Mouse (Mus musculus): ENCODE data around the gene Mta1. TPM values are rescaled to one million over a fixed set of nuclear protein-coding genes. Genes with fewer than 3 reads are reported as not detected.

Gene Mta1
- polyA plus RNA-seq, 1 experiment from 2014 or later = 12.2 TPM

DNA sequence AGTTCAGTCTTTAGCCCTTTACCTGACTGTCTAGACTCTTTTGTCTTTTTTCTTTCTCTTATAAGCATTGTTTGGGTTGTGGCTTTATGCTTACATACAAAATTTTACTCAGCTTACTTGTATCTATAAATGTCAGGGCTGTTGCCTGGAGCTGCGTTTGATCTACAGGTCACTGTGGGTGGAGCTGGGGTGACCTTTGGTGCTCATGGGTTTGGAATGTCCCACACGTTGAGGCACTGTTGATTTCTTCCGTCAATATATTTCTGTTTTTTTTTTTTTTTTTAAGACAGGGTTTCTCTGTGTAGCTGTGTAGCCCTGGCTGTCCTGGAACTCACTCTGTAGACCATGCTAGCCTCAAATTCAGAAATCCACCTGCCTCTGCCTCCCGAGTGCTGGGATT lies 82.9 kb downstream of the Mta1 start:
- no peak for ATAC-seq (ENCODE audit: low read depth)
- Histone ChIP-seq H3K36me3 (ENCODE audit: control insufficient read depth, insufficient read depth, low read length) (no peaks in the 10 kb centered on the region), H3K27ac (ENCODE audit: low read length) (no peak overlapping the region), H3K27me3 (ENCODE audit: control insufficient read depth, insufficient read depth, low read depth, low read length) (no peaks in the 10 kb centered on the region; the same call in 1 of the 2 replicates), H3K4me1 (replicated peaks; ENCODE audit: control insufficient read depth, insufficient read depth, low read length) (peaks cover 5% of the 10 kb centered on the region), H3K4me3 (ENCODE audit: low read length) (no peak overlapping the region), H3K9ac (ENCODE audit: low read length) (no peak overlapping the region), H3K9me3 (ENCODE audit: control insufficient read depth, low read length) (no peaks in the 10 kb centered on the region), H3K4me2 (ENCODE audit: low read depth, low read length) (no peak overlapping the region)
- 40% methylated on average over 4 of the region's 4 CpGs for WGBS

DNA sequence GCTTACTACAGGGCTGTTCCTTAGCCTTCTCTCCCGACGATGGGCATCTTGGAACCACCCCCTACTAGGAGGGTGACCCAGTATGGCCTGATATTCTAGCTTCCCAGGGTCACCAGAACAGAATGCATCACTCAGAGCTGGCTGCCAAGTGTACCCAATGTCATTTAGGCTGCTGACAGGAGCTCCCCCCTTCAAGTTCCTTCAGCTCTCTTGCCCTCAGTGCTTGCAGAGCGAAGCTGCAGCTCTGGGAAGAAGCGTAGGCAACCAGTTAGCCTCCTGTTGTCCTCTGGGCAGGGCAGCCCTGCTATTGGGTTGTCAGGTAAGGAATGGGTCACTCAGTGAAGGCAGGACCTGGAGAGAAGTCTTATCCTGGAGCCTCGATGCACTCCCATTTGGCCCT lies 86.9 kb downstream of the Mta1 start:
- no peak overlapping the region for H3K27ac ChIP-seq (ENCODE audit: low read length)
- H3K36me3 ChIP-seq (ENCODE audit: control insufficient read depth, insufficient read depth, low read length) = no peaks in the 10 kb centered on the region; the same call in 1 of the 2 replicates
- no peaks in the 10 kb centered on the region for H3K9me3 ChIP-seq (ENCODE audit: control insufficient read depth, low read length)
- no peak for ATAC-seq (ENCODE audit: low read depth)
- H3K9ac ChIP-seq (ENCODE audit: low read length) = no peak overlapping the region
- WGBS = 55% methylated on average over 5 of the region's 5 CpGs
- peaks cover 19% of the 10 kb centered on the region; the same call in 1 of the 2 replicates for H3K27me3 ChIP-seq (ENCODE audit: control insufficient read depth, insufficient read depth, low read depth, low read length)
- no peak overlapping the region for H3K4me2 ChIP-seq (ENCODE audit: low read depth, low read length)
- H3K4me3 ChIP-seq (ENCODE audit: low read length) = no peak overlapping the region; the same call in 1 of the 2 replicates
- H3K4me1 ChIP-seq (replicated peaks; ENCODE audit: control insufficient read depth, insufficient read depth, low read length) = peaks cover 25% of the 10 kb centered on the region

DNA sequence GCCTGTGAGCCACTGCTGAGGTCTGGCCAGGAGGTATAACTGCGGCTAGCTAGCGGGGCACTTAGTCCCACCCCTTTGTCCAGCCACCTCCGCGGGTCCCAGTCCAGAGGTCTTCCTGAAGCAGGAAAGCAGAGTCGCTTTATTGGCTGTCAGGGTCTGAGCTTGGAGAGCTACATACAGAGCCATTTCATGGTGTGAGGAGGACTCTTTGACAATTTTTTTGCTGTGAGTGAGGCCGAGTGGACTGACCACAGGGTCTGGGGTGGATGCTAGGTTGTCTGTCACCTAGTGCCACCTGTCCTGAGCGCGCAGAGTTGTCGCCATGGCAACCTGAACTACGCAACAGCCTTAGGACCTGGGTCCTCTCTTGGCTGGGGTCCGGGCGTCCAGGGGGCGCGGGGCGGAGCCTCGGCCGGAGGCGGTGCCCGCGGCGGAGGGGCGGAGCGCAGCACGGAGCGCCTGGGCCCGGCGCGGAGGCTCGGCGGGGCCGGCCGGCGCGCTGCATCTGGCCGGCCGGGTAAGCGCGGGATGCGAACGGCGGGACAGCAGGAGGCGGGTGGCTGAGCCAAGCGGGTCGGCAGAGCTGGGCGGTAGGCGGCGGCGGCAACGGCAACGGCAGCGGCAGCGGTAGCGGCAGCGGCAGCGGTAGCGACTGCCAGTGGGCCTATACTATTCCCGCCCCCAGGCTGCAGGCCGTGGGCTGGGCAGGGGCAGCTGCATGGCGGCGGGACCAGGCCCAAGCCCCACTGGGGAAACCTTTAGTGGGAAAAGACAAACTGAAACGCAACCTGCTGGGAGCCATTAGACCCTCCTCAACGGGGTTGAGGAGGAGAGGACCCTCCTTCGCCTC lies 87.6 kb downstream of the Mta1 start, which contains the start of gene Tmem121:
TSS of gene Tmem121 (plus strand) at position 489 of the 850 bp plus-strand sequence.
- H3K27me3 ChIP-seq (ENCODE audit: control insufficient read depth, insufficient read depth, low read depth, low read length) = peaks cover 19% of the 10 kb centered on the region; the same call in 1 of the 2 replicates
- peak within 1 kb of the TSS; percentile 69 for H3K9ac ChIP-seq (ENCODE audit: low read length)
- ATAC-seq (ENCODE audit: low read depth) = peak; percentile 30; the same call in 1 of the 2 replicates
- peak within 1 kb of the TSS; percentile 67 for H3K4me3 ChIP-seq (ENCODE audit: low read length)
- H3K4me2 ChIP-seq (ENCODE audit: low read depth, low read length) = peak within 1 kb of the TSS; percentile 95
- H3K4me1 ChIP-seq (replicated peaks; ENCODE audit: control insufficient read depth, insufficient read depth, low read length) = peaks cover 25% of the 10 kb centered on the region
- 2% methylated on average over 48 of the region's 63 CpGs for WGBS
- no peak within 1 kb of the TSS for H3K27ac ChIP-seq (ENCODE audit: low read length)
- H3K36me3 ChIP-seq (ENCODE audit: control insufficient read depth, insufficient read depth, low read length) = no peaks in the 10 kb centered on the region; the same call in 1 of the 2 replicates
- no peaks in the 10 kb centered on the region for H3K9me3 ChIP-seq (ENCODE audit: control insufficient read depth, low read length)

DNA sequence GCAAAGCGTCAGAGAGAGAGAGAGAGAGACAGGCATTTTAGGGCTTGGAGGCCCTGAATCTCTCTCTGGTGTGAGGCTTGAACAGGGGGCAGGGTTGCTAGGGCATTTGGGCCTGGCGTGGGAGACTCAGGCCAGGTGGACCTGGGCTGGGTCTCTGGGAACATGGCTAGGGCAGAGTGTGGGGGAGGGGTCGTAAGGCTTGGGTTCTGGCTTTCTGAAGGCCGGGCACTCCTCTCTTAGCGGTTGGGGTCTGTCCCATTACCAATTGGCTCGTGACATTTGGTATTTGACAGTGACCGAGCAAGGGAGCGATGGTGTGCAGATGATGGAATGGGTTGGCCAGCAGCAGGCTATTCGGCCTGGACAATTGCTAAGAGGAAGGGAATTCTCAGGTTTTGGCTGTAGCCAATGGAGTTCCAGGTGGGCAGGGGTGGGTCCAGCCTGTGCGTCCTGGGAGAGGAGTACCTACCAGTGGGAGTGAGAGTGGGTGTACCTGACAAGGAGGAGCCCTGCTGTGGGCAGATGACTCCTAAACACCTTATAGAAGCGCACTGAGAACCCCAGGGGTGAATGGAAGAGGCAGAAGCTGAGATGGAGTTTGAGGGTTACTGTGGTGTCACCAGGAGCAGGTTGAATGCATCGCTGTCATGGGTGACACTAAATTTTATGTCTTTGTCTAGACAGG lies 88.4 kb downstream of the Mta1 start:
- H3K9me3 ChIP-seq (ENCODE audit: control insufficient read depth, low read length) = no peaks in the 10 kb centered on the region
- no peak overlapping the region for H3K27ac ChIP-seq (ENCODE audit: low read length)
- peaks cover 19% of the 10 kb centered on the region; the same call in 1 of the 2 replicates for H3K27me3 ChIP-seq (ENCODE audit: control insufficient read depth, insufficient read depth, low read depth, low read length)
- WGBS = 43% methylated on average over 12 of the region's 12 CpGs
- peak overlapping the region; percentile 69 for H3K9ac ChIP-seq (ENCODE audit: low read length)
- peak overlapping the region; percentile 67 for H3K4me3 ChIP-seq (ENCODE audit: low read length)
- H3K4me1 ChIP-seq (replicated peaks; ENCODE audit: control insufficient read depth, insufficient read depth, low read length) = peaks cover 25% of the 10 kb centered on the region
- no peak for ATAC-seq (ENCODE audit: low read depth)
- peak overlapping the region; percentile 95 for H3K4me2 ChIP-seq (ENCODE audit: low read depth, low read length)
- H3K36me3 ChIP-seq (ENCODE audit: control insufficient read depth, insufficient read depth, low read length) = no peaks in the 10 kb centered on the region; the same call in 1 of the 2 replicates

Small RNA genes lying within 50 kb of the gene (microRNA-seq; reads per million reads assigned to microRNA genes)
- gene Gm44471 = not detected

Other genes with a start within 250 kb of the Mta1 start
- 0.15 and 0.73 TPM in 2 replicates for gene Gpr132, start 230.1 kb upstream of the Mta1 start, polyA plus RNA-seq (2015; fragmentation: Nextera tagmentation; extraction: Ambion mirVana)
- 5.6 and 6.5 TPM in 2 replicates for gene Jag2, start 168.5 kb upstream of the Mta1 start, polyA plus RNA-seq (2015; fragmentation: Nextera tagmentation; extraction: Ambion mirVana)
- gene Nudt14, start 156.2 kb upstream of the Mta1 start, polyA plus RNA-seq (2015; fragmentation: Nextera tagmentation; extraction: Ambion mirVana) = 109 and 121 TPM in 2 replicates
- gene Btbd6, start 121.8 kb upstream of the Mta1 start, polyA plus RNA-seq (2015; fragmentation: Nextera tagmentation; extraction: Ambion mirVana) = 23.8 and 26.2 TPM in 2 replicates
- 55.5 TPM in 2 replicates for gene Brf1, start 97.6 kb upstream of the Mta1 start, polyA plus RNA-seq (2015; fragmentation: Nextera tagmentation; extraction: Ambion mirVana)
- gene Pacs2, start 83.8 kb upstream of the Mta1 start, polyA plus RNA-seq (2015; fragmentation: Nextera tagmentation; extraction: Ambion mirVana) = 10.5 and 12.2 TPM in 2 replicates
- gene Tex22, start 23.8 kb upstream of the Mta1 start, polyA plus RNA-seq (2015; fragmentation: Nextera tagmentation; extraction: Ambion mirVana) = 0.15 TPM in 1 of 2 replicates, not detected in the other
- gene Crip2, start 42.0 kb downstream of the Mta1 start, polyA plus RNA-seq (2015; fragmentation: Nextera tagmentation; extraction: Ambion mirVana) = 550 and 593 TPM in 2 replicates
- 565 and 642 TPM in 2 replicates for gene Crip1, start 48.0 kb downstream of the Mta1 start, polyA plus RNA-seq (2015; fragmentation: Nextera tagmentation; extraction: Ambion mirVana)
- 31.4 and 34.5 TPM in 2 replicates for gene Tedc1, start 58.1 kb downstream of the Mta1 start, polyA plus RNA-seq (2015; fragmentation: Nextera tagmentation; extraction: Ambion mirVana)
- gene Tmem121, start 87.7 kb downstream of the Mta1 start, polyA plus RNA-seq (2015; fragmentation: Nextera tagmentation; extraction: Ambion mirVana) = 4.7 and 5.8 TPM in 2 replicates